Mouse (Mus musculus) heart, embryonic 14.5 days (tissue): ENCODE measurements around the gene Nckap5. TPM values are rescaled to one million over a fixed set of nuclear protein-coding genes. Genes with fewer than 3 reads are reported as not detected.

ENCODE experiments used
- ATAC-seq: fragments of 200-750 bp; cut with Nextera tagmentation; 2 replicates; pipeline ENCODE4 v1.8.0; 2017; ENCODE audit warnings: low read depth, moderate TSS enrichment; ENCODE audit not compliant: insufficient number of reproducible peaks, insufficient read depth, low FRiP score
- H3K27ac ChIP-seq, 2 experiments: fragments of 200-500 bp in 1 of 2; fragments of 300-500 bp in 1 of 2; sonication (generic) in 1 of 2; replicated peaks in 1 of 2; 2 replicates each; pipeline ENCODE4 v1.5.1; 2012 to 2014; ENCODE audit warnings: low read depth in 2 of 2, low read length in 2 of 2, control low read depth in 1 of 2, mild to moderate bottlenecking in 1 of 2, mixed read lengths in 1 of 2; ENCODE audit not compliant: control insufficient read depth in 1 of 2, insufficient read depth in 1 of 2
- H3K27me3 ChIP-seq: fragments of 300-500 bp; sonication (generic); 2 replicates; pipeline ENCODE4 v1.6.1; 2014; ENCODE audit warnings: mild to moderate bottlenecking, low read length, control low read depth; ENCODE audit not compliant: control insufficient read depth, insufficient read depth
- H3K36me3 ChIP-seq: fragments of 300-500 bp; sonication (generic); 2 replicates; pipeline ENCODE4 v1.6.1; 2014; ENCODE audit warnings: mild to moderate bottlenecking, control low read depth, low read length, mixed read lengths; ENCODE audit not compliant: control insufficient read depth, insufficient read depth
- H3K4me1 ChIP-seq, 2 experiments: fragments of 200-500 bp in 1 of 2; fragments of 300-500 bp in 1 of 2; sonication (generic) in 1 of 2; 2 replicates each; pipeline ENCODE4 v1.6.1; 2012 to 2014; ENCODE audit warnings: low read length in 2 of 2, control low read depth in 1 of 2, mixed read lengths in 1 of 2; ENCODE audit not compliant: control insufficient read depth in 2 of 2, insufficient read depth in 2 of 2
- H3K4me2 ChIP-seq: fragments of 300-500 bp; sonication (generic); 2 replicates; pipeline ENCODE4 v1.6.1; 2014; ENCODE audit warnings: mild to moderate bottlenecking, low read length
- H3K4me3 ChIP-seq, 2 experiments: fragments of 200-500 bp in 1 of 2; fragments of 300-500 bp in 1 of 2; sonication (generic) in 1 of 2; 2 replicates each; pipeline ENCODE4 v1.5.1; 2012 to 2014; ENCODE audit warnings: low read length in 2 of 2, mild to moderate bottlenecking in 2 of 2, control low read depth in 1 of 2, low read depth in 1 of 2, moderate library complexity in 1 of 2; ENCODE audit not compliant: control insufficient read depth in 1 of 2, insufficient read depth in 1 of 2
- H3K9ac ChIP-seq: fragments of 300-500 bp; sonication (generic); 2 replicates; pipeline ENCODE4 v1.6.1; 2014; ENCODE audit warnings: mild to moderate bottlenecking, low read length
- H3K9me3 ChIP-seq: fragments of 300-500 bp; sonication (generic); 2 replicates; pipeline ENCODE4 v1.6.1; 2016; ENCODE audit warnings: low read length, control low read depth; ENCODE audit not compliant: control insufficient read depth
- WGBS: fragments of 180-500 bp; shearing (Covaris S2); extraction: QIAGEN DNeasy Blood & Tissue Kit; methylation state at CpG from one replicate; pipeline ENCODE4 v1.1.7; 2014; 5-methylcytosine and 5-hydroxymethylcytosine counted together
- polyA plus RNA-seq: library from polyadenylated mRNA; unstranded; fragments of >200 nt; fragmentation: Nextera tagmentation; extraction: Ambion mirVana; gene quantifications from 2 replicates; pipeline ENCODE4 v1.2.1, GENCODE M21; 2014

Gene Nckap5
- polyA plus RNA-seq, 1 experiment from 2014 or later = 9.4 TPM

GRCm38 (mm10) chr1:126574295-126574694 is 256.3 kb downstream of the Nckap5 start:
- 83% methylated on average over 9 of the region's 9 CpGs for WGBS

GRCm38 (mm10) chr1:126573714-126574113 is 256.9 kb downstream of the Nckap5 start:
- ATAC-seq = no peak
- H3K27me3 ChIP-seq = no peaks in the 10 kb centered on the region
- H3K9ac ChIP-seq = no peak overlapping the region
- no peaks in the 10 kb centered on the region; a peak in 1 of 4 replicates for H3K4me1 ChIP-seq
- H3K36me3 ChIP-seq = no peaks in the 10 kb centered on the region
- WGBS = 84% methylated on average over 3 of the region's 3 CpGs
- no peak overlapping the region for H3K27ac ChIP-seq
- no peaks in the 10 kb centered on the region for H3K9me3 ChIP-seq
- no peak overlapping the region for H3K4me3 ChIP-seq
- no peak overlapping the region for H3K4me2 ChIP-seq

More at GRCm38 (mm10) chr1:126574295-126574694, 256.3 kb downstream of the Nckap5 start:
- no peak overlapping the region for H3K9ac ChIP-seq
- H3K4me3 ChIP-seq = no peak overlapping the region
- no peaks in the 10 kb centered on the region; a peak in 1 of 4 replicates for H3K4me1 ChIP-seq
- no peaks in the 10 kb centered on the region for H3K36me3 ChIP-seq
- H3K4me2 ChIP-seq = no peak overlapping the region
- no peak for ATAC-seq
- H3K27ac ChIP-seq = no peak overlapping the region
- H3K9me3 ChIP-seq = no peaks in the 10 kb centered on the region
- H3K27me3 ChIP-seq = no peaks in the 10 kb centered on the region

DNA sequence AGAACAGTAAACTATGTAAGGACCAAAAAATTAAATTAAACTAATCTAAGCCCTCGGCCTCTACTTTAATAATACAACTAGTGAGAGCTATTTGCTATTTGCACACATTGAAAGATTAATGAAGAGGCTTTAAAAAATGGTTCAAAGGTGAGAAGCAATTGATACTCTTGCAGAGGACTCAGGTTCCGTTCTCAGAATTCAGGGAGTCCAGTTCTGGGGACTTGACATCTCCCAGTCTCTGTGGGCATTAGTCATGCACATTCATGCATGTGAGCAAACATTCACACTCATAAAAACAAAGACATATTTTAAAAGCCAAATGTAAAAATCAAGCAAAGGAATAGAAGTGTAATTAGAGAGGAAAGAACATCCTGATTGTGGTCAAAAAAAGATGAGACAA is 257.5 kb downstream of the Nckap5 start:
- Histone ChIP-seq H3K4me3 (no peak overlapping the region), H3K4me1 (no peaks in the 10 kb centered on the region; a peak in 1 of 4 replicates), H3K27me3 (no peaks in the 10 kb centered on the region), H3K4me2 (no peak overlapping the region), H3K9me3 (no peaks in the 10 kb centered on the region), H3K36me3 (no peaks in the 10 kb centered on the region), H3K9ac (no peak overlapping the region), H3K27ac (no peak overlapping the region)
- 92% methylated on average over 2 of the region's 2 CpGs for WGBS
- ATAC-seq = no peak

- WGBS = 80% methylated on average over 6 of the region's 6 CpGs
- Histone ChIP-seq H3K4me3 (no peak overlapping the region), H3K27ac (no peak overlapping the region), H3K27me3 (no peaks in the 10 kb centered on the region), H3K4me2 (no peak overlapping the region), H3K36me3 (no peaks in the 10 kb centered on the region), H3K9ac (no peak overlapping the region), H3K4me1 (peaks cover 0 to 3% of the 10 kb centered on the region in 2 experiments; a peak in 1 of 4 replicates), H3K9me3 (no peaks in the 10 kb centered on the region)
- no peak for ATAC-seq
Measured at GRCm38 (mm10) chr1:126569611-126570238, 260.9 kb downstream of the Nckap5 start.

- H3K4me2 ChIP-seq = no peak overlapping the region
- ATAC-seq = no peak
- H3K9ac ChIP-seq = no peak overlapping the region
- H3K4me1 ChIP-seq = peaks cover 0 to 3% of the 10 kb centered on the region in 2 experiments; a peak in 1 of 4 replicates
- no peak overlapping the region for H3K4me3 ChIP-seq
- H3K9me3 ChIP-seq = no peaks in the 10 kb centered on the region
- no peaks in the 10 kb centered on the region for H3K27me3 ChIP-seq
- 87% methylated on average over 8 of the region's 8 CpGs for WGBS
- H3K36me3 ChIP-seq = no peaks in the 10 kb centered on the region
- H3K27ac ChIP-seq = no peak overlapping the region
Measured at GRCm38 (mm10) chr1:126568520-126569197, 261.9 kb downstream of the Nckap5 start.

- H3K4me3 ChIP-seq = no peak overlapping the region
- 44% methylated on average over 3 of the region's 3 CpGs for WGBS
- H3K4me2 ChIP-seq = no peak overlapping the region
Measured at GRCm38 (mm10) chr1:126565151-126565725, 265.4 kb downstream of the Nckap5 start.

DNA sequence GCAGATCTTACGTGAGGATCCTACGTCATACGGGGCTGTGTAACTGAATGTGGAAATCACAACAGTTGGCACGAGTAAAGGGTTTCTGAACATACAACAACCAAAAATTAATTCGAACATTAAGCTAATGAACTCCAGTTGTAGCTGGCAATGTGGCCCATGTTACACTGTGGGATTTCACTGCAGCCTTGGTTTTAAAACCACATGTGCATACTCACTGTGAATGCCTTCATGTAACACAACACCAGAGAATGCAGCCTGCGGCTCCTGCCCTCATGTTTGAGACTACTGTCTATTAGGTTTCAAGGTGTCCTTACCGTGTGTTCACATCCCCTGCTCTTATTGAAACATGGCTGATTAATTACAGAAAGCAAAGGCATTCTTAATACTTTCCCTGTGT is 269.7 kb downstream of the Nckap5 start:
- Histone ChIP-seq H3K27me3 (no peaks in the 10 kb centered on the region), H3K4me2 (no peak overlapping the region), H3K9ac (no peak overlapping the region), H3K27ac (no peak overlapping the region), H3K4me3 (no peak overlapping the region), H3K36me3 (no peaks in the 10 kb centered on the region), H3K9me3 (no peaks in the 10 kb centered on the region), H3K4me1 (peaks cover 0 to 3% of the 10 kb centered on the region in 2 experiments; a peak in 1 of 4 replicates)
- ATAC-seq = no peak
- 79% methylated on average over 7 of the region's 7 CpGs for WGBS

More at GRCm38 (mm10) chr1:126565151-126565725, 265.4 kb downstream of the Nckap5 start:
- H3K36me3 ChIP-seq = no peaks in the 10 kb centered on the region
- no peaks in the 10 kb centered on the region for H3K27me3 ChIP-seq
- peaks cover 0 to 3% of the 10 kb centered on the region in 2 experiments; a peak in 1 of 4 replicates for H3K4me1 ChIP-seq
- no peaks in the 10 kb centered on the region for H3K9me3 ChIP-seq
- H3K9ac ChIP-seq = no peak overlapping the region
- ATAC-seq = no peak
- H3K27ac ChIP-seq = no peak overlapping the region
